Mouse (Mus musculus): ENCODE measurements around the gene Cfdp1. TPM values are rescaled to one million over a fixed set of nuclear protein-coding genes. Genes with fewer than 3 reads are reported as not detected.
A peak's percentile ranks its signal among the peaks of the same experiment; 100 is the strongest.

Gene Cfdp1
- polyA plus RNA-seq, 1 experiment from 2014 or later, result 180 TPM

- no peak overlapping the region for H3K9ac ChIP-seq (ENCODE audit: low read depth, low read length)
- no peaks in the 10 kb centered on the region for H3K9me3 ChIP-seq (replicated peaks; ENCODE audit: low read length)
- H3K27me3 ChIP-seq (ENCODE audit: insufficient read depth, low read length), result no peaks in the 10 kb centered on the region
- DNase-seq (ENCODE audit: low spot score), result peak; percentile 36
- peaks cover 28% of the 10 kb centered on the region; the same call in 1 of the 2 replicates for H3K36me3 ChIP-seq (ENCODE audit: insufficient read depth, low read length)
- no peak for TF ChIP-seq CTCF (IDR thresholded peaks at IDR 0.05; ENCODE audit: low read depth)
- H3K4me3 ChIP-seq (replicated peaks; ENCODE audit: low read depth, low read length), result no peak overlapping the region
- 68% methylated on average over 5 of the region's 5 CpGs for WGBS
- no peak for ATAC-seq (replicated peaks; ENCODE audit: low FRiP score, low read depth)
- no peak overlapping the region for H3K27ac ChIP-seq
- peaks cover 3% of the 10 kb centered on the region; the same call in 1 of the 2 replicates for H3K4me1 ChIP-seq (replicated peaks; ENCODE audit: insufficient read depth, low read length)
- no peak overlapping the region for H3K4me2 ChIP-seq (ENCODE audit: low read length)
These were observed 83.0 kb downstream of the Cfdp1 start for GRCm38 (mm10) chr8:111770958-111771624.

- Histone ChIP-seq H3K4me2 (ENCODE audit: low read length) (no peak overlapping the region), H3K9ac (ENCODE audit: low read depth, low read length) (0 out of 2 replicates have a peak overlapping the region, but pooled peaks have one; percentile 18), H3K9me3 (replicated peaks; ENCODE audit: low read length) (no peaks in the 10 kb centered on the region), H3K4me3 (replicated peaks; ENCODE audit: low read depth, low read length) (no peak overlapping the region), H3K27ac (peak overlapping the region; percentile 43; the same call in 1 of the 2 replicates), H3K27me3 (ENCODE audit: insufficient read depth, low read length) (no peaks in the 10 kb centered on the region), H3K4me1 (replicated peaks; ENCODE audit: insufficient read depth, low read length) (peaks cover 3% of the 10 kb centered on the region; the same call in 1 of the 2 replicates), H3K36me3 (ENCODE audit: insufficient read depth, low read length) (peaks cover 31% of the 10 kb centered on the region; the same call in 1 of the 2 replicates)
- no peak for TF ChIP-seq CTCF (IDR thresholded peaks at IDR 0.05; ENCODE audit: low read depth)
- ATAC-seq (replicated peaks; ENCODE audit: low FRiP score, low read depth) (no peak; the same call in 1 of the 2 replicates), DNase-seq (ENCODE audit: low spot score) (peak; percentile 47)
- WGBS, result 43% methylated on average over 12 of the region's 12 CpGs
These were observed 84.2 kb downstream of the Cfdp1 start for GRCm38 (mm10) chr8:111769764-111770428.

GRCm38 (mm10) chr8:111769296-111769695 lies 84.8 kb downstream of the Cfdp1 start:
- Histone ChIP-seq H3K27ac (peak overlapping the region; percentile 43; the same call in 1 of the 2 replicates), H3K4me2 (ENCODE audit: low read length) (no peak overlapping the region), H3K27me3 (ENCODE audit: insufficient read depth, low read length) (no peaks in the 10 kb centered on the region), H3K9me3 (replicated peaks; ENCODE audit: low read length) (no peaks in the 10 kb centered on the region), H3K4me3 (replicated peaks; ENCODE audit: low read depth, low read length) (no peak overlapping the region), H3K36me3 (ENCODE audit: insufficient read depth, low read length) (peaks cover 27% of the 10 kb centered on the region; the same call in 1 of the 2 replicates), H3K9ac (ENCODE audit: low read depth, low read length) (no peak overlapping the region), H3K4me1 (replicated peaks; ENCODE audit: insufficient read depth, low read length) (peaks cover 3% of the 10 kb centered on the region; the same call in 1 of the 2 replicates)
- WGBS, result 71% methylated on average over 15 of the region's 15 CpGs
- no peak for TF ChIP-seq CTCF (IDR thresholded peaks at IDR 0.05; ENCODE audit: low read depth)
- DNase-seq (ENCODE audit: low spot score), result no peak
- no peak for ATAC-seq (replicated peaks; ENCODE audit: low FRiP score, low read depth)

- no peaks in the 10 kb centered on the region for H3K9me3 ChIP-seq (replicated peaks; ENCODE audit: low read length)
- peaks cover 26% of the 10 kb centered on the region; the same call in 1 of the 2 replicates for H3K36me3 ChIP-seq (ENCODE audit: insufficient read depth, low read length)
- DNase-seq (ENCODE audit: low spot score), result no peak
- no peak overlapping the region for H3K27ac ChIP-seq
- no peak overlapping the region for H3K4me3 ChIP-seq (replicated peaks; ENCODE audit: low read depth, low read length)
- H3K4me2 ChIP-seq (ENCODE audit: low read length), result no peak overlapping the region
- peaks cover 3% of the 10 kb centered on the region; the same call in 1 of the 2 replicates for H3K4me1 ChIP-seq (replicated peaks; ENCODE audit: insufficient read depth, low read length)
- no peaks in the 10 kb centered on the region for H3K27me3 ChIP-seq (ENCODE audit: insufficient read depth, low read length)
- 86% methylated on average over 6 of the region's 6 CpGs for WGBS
- TF ChIP-seq CTCF (IDR thresholded peaks at IDR 0.05; ENCODE audit: low read depth), result no peak
- no peak overlapping the region for H3K9ac ChIP-seq (ENCODE audit: low read depth, low read length)
- ATAC-seq (replicated peaks; ENCODE audit: low FRiP score, low read depth), result no peak
These were observed 85.4 kb downstream of the Cfdp1 start for GRCm38 (mm10) chr8:111768651-111769050.

GRCm38 (mm10) chr8:111765616-111766015 lies 88.5 kb downstream of the Cfdp1 start:
- WGBS, result 75% methylated on average over 4 of the region's 4 CpGs
- no peak for TF ChIP-seq CTCF (IDR thresholded peaks at IDR 0.05; ENCODE audit: low read depth)

GRCm38 (mm10) chr8:111765096-111765495 lies 89.0 kb downstream of the Cfdp1 start:
- WGBS, result 94% methylated on average over 9 of the region's 9 CpGs
- Histone ChIP-seq H3K27ac (no peak overlapping the region), H3K4me2 (ENCODE audit: low read length) (no peak overlapping the region), H3K9ac (ENCODE audit: low read depth, low read length) (no peak overlapping the region), H3K27me3 (ENCODE audit: insufficient read depth, low read length) (no peaks in the 10 kb centered on the region), H3K4me3 (replicated peaks; ENCODE audit: low read depth, low read length) (no peak overlapping the region), H3K9me3 (replicated peaks; ENCODE audit: low read length) (no peaks in the 10 kb centered on the region), H3K4me1 (replicated peaks; ENCODE audit: insufficient read depth, low read length) (peaks cover 2% of the 10 kb centered on the region; the same call in 1 of the 2 replicates), H3K36me3 (ENCODE audit: insufficient read depth, low read length) (peaks cover 26% of the 10 kb centered on the region; the same call in 1 of the 2 replicates)
- TF ChIP-seq CTCF (IDR thresholded peaks at IDR 0.05; ENCODE audit: low read depth), result no peak
- no peak for DNase-seq (ENCODE audit: low spot score)
- ATAC-seq (replicated peaks; ENCODE audit: low FRiP score, low read depth), result no peak

More at GRCm38 (mm10) chr8:111765616-111766015, 88.5 kb downstream of the Cfdp1 start:
- no peak for DNase-seq (ENCODE audit: low spot score)
- H3K9me3 ChIP-seq (replicated peaks; ENCODE audit: low read length), result no peaks in the 10 kb centered on the region
- no peak overlapping the region for H3K27ac ChIP-seq
- no peak overlapping the region for H3K9ac ChIP-seq (ENCODE audit: low read depth, low read length)
- H3K4me1 ChIP-seq (replicated peaks; ENCODE audit: insufficient read depth, low read length), result peaks cover 3% of the 10 kb centered on the region; the same call in 1 of the 2 replicates
- ATAC-seq (replicated peaks; ENCODE audit: low FRiP score, low read depth), result no peak
- H3K36me3 ChIP-seq (ENCODE audit: insufficient read depth, low read length), result peaks cover 26% of the 10 kb centered on the region; the same call in 1 of the 2 replicates
- H3K27me3 ChIP-seq (ENCODE audit: insufficient read depth, low read length), result no peaks in the 10 kb centered on the region
- H3K4me2 ChIP-seq (ENCODE audit: low read length), result no peak overlapping the region
- H3K4me3 ChIP-seq (replicated peaks; ENCODE audit: low read depth, low read length), result no peak overlapping the region

Data from kidney, postnatal 0 days (tissue).